Mouse (Mus musculus) c-Kit-positive CD71-positive TER-119-negative erythroid progenitor cells, embryonic 14.5 days (primary cell): Measurements from ENCODE around the gene Ccdc58.
A peak's percentile ranks its signal among the peaks of the same experiment; 100 is the strongest.
"Not testable (repeated sequence)": the region's sequence is repeated elsewhere in the genome, so short reads cannot be mapped to it uniquely, and the experiment has no call there.

Source experiments
- DNase-seq: peaks from one replicate; pipeline ENCODE4 v3.0.0-alpha.2; 2013; ENCODE audit warnings: low read depth

The Ccdc58 gene

DNA sequence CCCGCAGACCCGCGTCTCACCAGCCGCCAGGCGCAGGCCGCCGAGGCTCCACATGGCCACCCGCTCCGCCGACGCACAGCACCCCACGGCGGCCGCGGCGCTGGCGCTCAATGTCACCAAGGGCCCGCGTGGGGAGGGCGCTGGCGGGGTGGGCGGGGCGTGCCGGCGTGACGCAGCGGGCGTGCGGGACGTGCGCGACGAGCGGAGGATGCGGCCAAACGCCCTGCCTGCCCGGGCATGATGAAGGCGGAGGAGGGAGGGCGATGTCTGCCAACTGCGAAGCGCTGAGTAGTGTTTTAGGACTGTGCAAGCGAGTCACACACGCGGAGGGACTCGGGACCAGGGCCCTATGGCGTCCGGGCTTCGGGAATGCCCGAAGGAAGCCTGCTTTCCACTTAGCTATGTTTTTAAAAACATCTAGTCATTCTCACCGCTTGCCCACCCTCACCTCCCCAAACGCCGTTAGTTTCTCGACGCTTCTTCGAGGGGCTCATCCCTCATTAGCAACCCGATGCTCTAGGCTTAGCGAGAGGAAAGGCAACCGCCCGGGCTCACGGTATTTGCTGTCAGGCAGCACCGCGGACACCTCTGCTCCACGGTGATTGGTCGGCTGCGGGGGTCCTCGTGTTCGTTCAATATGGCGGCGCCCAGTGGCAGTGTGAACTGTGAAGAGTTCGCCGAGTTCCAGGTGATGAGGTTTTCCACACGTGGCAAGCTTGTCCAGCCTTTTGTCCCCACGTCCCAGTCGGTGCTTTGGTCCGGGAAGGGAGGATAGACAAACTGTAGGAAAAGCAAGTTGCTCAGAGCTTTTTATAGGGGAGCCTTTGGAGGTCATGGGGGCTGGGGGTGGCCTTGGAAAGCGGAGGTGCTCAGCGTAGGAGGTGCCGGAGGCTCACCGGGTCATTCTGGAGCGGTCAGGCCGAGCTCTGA, at the start of gene Ccdc58, which contains the start of gene Fam162a:
Gene Ccdc58 (plus strand): TSS at position 236 of the 930 bp plus-strand sequence.
Gene Fam162a (minus strand): TSS at position 145 of the 930 bp plus-strand sequence.
- DNase-seq = peak; percentile 82

DNA sequence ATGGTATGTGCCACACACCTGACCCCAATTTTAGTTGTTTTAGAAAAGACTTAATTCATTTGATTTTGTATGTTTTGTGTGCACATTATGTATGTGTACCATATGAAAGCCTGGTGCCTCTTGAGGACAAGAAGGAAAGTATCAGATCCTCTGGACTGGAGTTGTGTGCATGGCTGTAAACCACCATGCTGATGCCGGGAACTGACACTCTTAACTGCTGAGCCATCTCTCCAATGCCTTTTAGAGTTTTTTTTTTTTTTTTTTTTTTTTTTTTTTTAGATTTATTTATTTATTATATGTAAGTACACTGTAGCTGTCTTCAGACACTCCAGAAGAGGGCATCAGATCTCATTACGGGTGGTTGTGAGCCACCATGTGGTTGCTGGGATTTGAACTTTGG, 43.4 kb upstream of the Ccdc58 start:
- DNase-seq = not testable (repeated sequence)

DNA sequence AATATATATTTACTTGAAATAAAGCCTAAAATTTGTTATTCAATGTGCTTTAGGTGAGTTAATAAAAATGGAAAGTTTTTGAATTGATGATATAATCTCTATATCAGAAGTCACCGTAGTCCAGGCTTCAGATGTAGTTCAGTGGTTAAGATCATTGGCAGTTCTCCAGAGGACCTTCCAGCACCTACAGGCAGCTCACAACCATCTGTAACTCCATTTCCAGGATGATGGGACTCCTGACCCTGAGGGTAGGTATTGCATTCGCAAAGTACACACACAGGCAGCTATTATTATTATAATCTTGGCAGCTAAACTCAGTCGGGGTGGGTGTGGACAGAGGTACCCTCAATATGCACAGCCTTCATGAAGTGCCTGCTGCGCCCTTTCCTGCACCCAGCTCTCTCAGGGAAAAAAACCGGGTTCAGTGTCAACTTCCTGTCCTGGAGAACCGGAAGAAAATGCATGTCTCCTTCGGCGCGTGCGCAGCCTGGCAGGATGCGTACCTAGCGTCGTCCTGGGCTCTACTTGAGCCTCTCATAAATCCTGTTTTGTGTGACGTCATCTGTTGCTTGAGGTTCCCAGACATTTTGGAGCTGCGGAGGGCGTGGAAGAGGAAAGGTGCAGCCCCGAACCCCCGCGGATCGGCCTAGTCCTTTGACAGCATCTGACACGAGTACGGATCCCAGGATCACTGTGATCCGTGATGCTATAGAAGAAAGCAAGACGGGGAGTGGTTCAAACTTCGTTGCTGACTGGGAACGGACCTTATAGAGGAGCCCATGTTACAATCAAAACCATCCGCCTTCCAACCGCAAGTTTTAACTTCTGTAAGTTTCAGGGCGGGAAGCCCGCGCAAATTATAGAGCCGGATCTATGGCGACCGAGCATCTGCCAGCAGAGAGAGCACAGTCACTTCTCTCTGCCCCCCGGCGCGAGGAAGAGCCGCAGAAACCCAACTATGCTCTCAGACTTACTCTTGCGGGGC, 30.6 kb upstream of the Ccdc58 start, which contains the start of gene Wdr5b:
Gene Wdr5b (plus strand): TSS at position 551 of the 985 bp plus-strand sequence.
- DNase-seq = peak; percentile 95

DNA sequence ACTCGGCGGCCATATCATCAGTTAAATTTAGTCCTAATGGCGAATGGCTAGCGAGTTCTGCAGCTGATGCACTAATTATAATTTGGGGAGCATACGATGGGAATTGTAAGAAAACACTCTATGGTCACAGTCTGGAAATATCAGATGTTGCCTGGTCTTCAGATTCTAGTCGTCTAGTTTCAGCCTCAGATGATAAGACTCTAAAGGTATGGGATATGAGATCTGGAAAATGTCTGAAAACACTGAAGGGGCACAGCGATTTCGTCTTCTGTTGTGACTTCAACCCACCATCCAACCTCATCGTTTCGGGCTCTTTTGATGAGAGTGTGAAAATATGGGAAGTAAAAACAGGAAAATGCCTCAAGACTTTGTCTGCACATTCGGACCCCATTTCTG, 29.9 kb upstream of the Ccdc58 start:
- DNase-seq = peak; percentile 15

DNA sequence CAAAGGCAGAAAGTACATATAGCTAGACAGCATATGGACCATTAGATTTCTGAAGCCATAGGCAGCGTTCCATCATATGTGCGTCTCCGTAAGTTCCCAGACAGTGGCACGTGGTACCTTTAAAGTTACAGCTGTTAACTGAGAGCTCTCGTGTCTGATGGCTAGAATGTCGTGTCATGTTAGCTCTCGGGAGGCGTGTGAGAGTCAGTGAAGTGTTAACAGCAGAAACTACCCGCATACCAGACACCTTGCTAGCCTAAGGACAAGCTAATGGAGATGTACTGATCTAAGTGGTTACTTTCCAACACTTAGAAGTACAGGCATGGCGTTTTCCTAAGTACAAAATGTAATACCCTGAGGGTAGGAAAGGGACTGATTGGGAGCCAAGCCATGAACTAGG, 28.4 kb upstream of the Ccdc58 start:
- no peak for DNase-seq

DNA sequence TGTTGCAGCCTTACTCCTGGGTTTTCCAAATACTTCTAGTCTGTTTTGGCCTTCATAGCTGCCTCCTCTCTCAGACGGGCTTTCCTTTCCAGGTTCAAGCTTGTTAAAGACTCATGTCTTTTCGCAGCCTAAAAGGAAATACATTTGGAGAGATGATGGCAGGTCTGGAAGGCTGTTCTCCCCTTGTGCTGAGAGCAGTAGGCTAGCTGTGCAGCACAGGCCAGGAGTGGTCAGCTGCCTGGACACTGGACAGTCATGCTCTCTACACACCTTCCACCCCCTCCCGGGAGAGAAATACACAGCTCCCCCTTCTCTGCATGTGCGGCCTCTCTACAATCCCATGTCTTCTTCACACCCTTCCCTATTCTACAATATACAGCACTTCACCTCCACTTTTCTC, 27.5 kb upstream of the Ccdc58 start:
- no peak for DNase-seq

DNA sequence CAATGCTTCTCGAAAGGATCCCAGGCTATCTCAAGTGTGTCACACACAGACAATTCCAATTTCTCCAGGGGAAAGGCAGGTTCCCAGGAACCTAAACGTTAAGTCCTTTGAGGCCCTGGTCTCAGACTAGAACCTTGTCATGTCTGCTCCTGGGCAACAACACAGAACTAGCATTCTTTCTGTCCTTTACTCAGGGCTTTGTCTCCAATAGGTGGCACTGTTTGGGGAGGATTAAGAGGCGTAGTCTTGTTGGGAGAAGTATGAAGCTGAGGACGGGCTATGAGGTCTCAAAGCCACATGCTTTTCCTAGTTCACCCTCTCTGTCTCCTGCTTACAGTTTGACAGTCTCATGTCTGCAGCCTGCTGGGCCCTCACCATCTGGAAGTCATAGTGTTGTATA, 23.9 kb upstream of the Ccdc58 start:
- no peak for DNase-seq

DNA sequence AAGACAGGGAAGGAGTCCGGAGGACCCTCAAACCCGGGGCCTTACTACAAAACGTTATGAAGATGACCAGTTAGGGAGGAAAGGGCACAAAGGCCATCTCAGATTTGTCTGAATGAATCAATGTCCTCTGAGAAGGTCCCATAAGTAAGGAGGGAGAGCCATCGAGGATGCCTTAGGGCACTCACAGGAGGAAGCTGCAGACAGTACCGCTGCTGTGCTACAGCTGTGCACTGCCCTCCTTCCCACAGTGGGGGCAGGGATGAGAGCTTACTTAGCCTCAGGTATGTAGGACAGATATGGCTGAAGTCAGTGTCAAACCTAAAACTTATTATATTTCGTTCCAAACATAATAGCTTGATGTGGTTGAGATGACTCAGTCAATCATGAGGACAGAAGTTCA, 20.0 kb upstream of the Ccdc58 start:
- DNase-seq = no peak

DNA sequence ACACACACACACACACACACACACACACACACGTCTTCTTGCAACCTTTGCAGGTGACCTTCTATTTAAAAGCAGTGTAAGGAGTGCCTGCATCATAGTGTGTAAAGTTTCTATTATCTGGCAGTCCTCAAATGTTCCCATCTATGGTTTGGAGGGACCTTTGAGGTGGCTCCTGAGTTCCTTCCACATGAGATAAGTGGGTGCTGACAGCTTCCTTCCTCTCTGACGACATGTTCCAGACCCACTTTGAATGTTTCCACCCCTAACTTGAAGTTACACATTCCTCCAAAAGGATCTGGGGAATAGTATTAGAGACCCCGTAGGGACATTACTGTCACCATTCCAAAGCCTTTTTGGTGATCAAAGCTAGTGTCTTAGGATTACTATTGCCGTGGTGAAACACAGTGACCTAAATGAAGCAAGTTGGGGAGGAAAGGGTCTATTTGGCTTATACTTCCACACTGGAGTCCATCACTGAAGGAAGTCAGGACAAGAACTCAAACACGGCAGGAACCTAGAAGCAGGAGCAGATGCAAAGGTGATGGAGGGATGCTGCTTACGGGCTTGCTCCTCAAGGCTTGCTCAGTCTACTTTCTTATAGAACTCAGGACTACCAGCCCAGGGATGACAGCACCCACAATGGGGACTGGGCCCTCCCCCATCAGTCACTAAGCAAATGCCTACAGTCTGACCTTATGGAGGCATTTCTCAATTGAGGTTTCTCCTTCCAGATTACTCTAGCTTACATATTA, 17.8 kb upstream of the Ccdc58 start:
- no peak for DNase-seq

DNA sequence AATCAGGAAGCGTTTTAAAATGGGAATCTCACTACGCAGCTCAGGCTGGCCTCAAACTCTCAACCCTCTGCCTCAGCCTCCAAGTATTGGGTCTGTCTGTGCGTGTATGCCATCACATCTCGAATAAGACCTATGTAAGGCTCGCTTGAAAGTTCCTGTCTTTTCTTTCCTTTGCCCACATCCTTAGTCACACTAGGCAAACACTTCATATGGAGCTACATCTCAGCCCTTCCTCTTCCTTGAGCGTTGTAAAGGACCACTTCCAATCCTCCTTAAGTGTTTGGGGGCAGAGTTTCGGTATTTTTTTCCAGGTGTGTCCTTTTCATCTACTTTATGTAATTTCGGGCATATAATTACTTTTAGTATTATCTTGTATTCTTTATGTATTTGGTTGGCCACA, 16.6 kb upstream of the Ccdc58 start:
- DNase-seq = no peak

DNA sequence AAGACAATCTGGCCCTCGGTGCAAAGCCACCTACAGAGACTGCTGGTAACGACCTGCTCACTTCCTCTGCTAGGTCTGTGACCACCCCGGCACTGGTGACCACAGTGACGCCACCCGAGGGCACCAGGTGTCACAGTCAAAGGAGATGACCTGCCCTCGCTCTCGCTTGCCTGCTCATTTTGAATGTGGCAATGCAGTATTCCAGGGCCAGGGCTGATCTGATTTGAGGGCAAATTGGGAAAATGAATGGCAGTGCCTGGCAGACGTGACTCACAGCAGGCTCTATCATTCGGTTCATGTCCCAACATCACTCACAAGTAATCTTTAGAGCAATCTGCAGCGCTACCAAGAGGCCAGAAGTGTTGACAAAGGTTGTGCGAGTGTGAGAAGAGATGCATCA, 15.1 kb upstream of the Ccdc58 start:
- DNase-seq = no peak

DNA sequence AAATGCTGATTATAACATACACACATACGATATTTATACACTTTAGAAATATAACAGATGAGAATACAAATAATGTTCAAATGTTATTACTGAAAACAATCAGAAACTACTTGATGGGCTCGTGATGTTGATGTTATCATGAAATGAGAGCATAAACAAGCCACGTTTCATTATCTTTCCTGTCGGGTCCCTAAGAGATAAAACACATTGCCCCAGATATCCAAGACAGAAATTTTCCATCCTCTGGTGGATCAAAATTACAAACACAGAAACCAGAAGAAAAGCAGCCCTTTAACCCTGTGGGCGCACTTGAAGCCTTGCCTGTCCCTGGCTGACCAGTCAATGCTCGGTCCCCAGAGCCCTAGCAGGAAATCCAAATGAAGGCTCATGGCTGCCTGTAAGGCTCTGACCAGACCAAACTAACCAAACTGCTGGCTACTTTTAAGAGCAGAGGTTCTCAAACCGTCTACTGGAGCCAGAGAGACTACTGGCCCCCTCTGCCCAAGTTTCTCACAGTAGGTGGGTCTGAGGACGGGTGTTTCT, 13.5 kb upstream of the Ccdc58 start:
- no peak for DNase-seq

DNA sequence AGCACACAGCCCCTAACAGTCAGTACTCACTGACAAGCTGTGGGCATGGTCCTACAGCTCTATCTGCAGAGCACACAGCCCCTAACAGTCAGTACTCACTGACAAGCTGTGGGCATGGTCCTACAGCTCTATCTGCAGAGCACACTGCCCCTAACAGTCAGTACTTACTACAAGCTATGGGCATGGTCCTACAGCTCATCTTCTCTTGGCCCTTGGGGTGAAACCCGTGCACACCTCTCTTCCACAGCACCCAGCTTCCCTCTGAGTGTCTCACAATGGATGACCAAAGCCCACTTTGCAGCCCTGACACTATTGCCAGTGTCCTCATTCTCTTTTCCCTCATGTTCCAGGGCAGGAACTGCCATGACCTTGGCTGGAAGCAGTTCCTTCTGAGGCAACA, 9.0 kb upstream of the Ccdc58 start:
- DNase-seq = not testable (repeated sequence)

DNA sequence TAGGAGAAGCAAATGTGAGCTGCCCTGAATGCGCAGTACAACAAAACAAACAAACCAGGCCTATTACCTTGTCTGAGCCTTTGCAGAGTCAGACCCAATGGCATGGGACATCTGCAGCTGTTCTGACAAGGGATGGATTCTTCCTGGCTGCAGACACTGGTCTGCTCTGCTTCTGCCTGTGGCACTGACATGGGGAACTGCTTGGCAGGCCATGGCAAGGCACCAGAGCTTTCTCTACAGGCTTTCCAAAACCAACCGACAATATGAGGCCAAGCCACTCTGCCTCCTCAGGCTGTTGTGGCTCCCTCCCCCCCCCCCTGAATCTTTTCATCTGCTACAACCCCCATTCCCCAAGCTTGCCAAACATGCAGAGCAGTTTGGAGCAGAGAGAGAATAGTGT, 8.2 kb upstream of the Ccdc58 start:
- DNase-seq = no peak

DNA sequence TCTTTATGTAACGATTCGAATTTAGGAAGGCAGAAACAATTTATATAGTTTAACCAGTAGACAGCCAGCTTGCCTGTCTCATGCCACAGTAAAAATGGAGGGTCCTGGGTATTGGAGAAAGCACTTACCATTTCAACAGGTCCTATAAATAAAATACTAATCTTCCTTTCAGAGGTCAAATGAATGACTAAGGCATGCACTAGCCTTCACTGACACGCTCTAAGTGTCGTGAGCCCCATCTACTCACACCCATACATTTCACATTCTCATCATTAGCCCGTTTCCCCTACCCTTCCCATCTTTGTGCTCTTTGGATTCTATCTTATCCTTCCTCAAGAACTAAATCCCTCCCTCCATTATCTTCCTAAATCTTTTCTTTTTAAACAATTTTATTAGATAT, 6.6 kb upstream of the Ccdc58 start:
- DNase-seq = no peak

DNA sequence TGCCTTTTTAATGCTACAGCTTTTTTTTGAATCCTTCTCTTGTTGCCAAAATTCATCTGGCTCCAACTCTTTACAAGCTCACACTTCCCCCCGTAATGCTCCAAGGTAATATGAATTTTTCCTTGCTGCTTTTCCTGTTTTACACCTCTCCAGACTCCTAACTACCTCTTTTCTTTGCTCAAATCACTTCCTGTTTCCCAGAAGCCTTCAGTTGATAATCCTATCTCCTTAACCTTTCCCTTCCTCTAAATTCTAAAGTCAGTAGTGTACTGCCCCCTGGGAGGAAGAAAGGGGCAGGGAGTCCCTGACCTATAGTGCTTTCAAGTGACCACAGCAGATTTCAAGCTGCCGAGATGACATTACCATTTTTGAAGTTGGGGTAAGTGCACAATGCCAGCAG, 3.8 kb upstream of the Ccdc58 start:
- DNase-seq = no peak

DNA sequence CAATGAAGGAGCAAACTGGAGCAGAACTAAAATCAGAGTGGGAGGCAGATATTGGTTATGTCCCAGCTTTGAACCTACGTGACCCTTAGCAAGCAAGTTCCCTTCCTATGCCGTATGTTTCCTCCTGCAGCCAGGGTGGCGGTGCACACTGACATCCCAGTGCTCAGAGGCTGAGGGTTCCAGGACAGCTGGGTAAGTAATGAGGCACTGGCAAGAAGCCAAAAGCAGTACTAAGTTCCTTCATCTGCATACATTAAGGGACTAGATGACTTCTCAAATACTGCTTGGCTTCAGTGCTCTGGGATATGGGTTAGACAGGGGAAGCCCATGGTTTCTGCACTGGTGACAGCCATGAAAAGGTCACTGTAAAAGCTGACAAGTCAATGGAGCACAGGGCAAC, 3.1 kb upstream of the Ccdc58 start:
- DNase-seq = no peak

DNA sequence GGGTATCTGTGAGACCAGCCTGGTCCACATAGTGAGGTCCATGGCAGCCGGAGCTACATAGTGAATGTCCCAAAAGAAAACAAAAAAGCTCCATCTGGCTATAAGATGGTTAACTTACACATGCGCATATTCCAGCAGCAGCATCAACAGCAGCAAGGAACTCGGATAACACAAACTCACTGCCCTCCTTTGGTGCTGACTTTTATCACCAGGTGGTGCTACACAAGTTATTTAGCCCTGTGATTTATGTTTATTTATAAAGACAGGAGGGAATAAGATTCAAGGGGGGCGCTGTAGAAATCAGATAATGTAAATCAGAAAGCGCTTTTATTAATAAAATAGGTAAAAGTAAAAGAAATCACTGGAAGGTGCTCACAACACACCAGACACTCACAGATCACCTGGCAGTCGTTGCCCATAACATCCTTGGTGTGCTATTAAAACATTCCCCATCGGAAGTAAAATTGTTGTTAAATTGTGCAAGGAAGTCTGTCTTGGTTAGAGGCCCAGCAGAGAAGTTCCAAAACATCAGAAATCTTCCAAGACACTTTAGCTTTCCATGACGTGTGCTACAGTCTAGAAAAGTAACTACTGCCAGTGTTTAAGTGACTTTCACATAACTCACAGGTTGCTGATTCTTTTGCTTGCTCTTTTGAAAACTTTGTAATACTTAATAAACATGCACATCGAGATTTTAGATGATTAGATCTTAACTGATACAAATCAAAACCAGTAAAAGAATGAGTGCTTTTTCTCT, 1.5 kb upstream of the Ccdc58 start:
- no peak for DNase-seq

DNA sequence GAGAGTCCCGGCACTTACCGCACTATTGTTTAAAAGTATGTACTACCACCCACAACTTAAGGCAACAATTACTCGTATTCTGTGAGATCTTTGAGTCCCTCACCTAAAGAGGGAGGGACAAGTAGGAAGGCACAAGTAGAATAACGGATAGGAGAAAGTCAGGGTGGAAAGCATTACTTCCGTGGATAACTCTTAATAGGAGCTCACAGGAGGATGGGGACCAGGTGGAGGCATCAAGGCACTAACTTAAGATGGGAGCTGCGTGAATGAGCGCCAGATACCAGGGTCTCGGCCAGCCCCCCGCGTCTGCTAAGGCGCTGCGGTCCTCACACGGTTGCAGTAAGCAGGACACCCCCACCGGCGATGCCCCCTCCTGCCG, 425 bp upstream of the Ccdc58 start:
- DNase-seq = no peak

DNA sequence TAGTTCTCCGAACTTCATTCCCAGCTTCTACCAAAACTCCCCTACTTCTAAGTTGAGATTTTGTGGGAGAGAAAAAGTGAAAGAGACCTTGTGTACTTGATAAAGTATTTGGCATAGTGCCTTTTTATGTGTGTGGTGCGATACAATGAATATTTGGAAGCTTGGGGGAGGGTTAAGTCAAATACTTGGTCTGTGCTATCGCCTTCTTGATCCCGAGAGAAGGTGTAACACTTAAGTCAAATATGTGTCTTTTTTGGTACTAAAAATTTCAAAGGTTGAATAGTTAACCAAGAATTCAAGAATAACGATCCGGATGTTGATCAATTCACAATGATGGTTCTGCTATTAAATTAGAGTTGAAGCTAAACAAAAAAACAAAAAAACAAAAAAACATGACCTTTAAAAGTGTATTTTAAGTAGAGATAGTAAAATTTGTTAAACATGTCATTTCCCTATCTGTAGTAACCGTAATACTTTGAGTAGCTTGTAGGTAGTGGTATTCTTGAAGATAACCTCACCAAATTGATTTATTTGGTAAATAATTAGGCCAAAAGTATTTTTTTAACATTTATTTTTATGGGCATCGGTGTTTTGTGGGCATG, 1.0 kb downstream of the Ccdc58 start:
- DNase-seq = no peak
